Mouse (Mus musculus): ENCODE data around the gene Rtn2. TPM values are rescaled to one million over a fixed set of nuclear protein-coding genes. Genes with fewer than 3 reads are reported as not detected.

The Rtn2 gene
- polyA plus RNA-seq, 1 experiment = 0.29 TPM

DNA sequence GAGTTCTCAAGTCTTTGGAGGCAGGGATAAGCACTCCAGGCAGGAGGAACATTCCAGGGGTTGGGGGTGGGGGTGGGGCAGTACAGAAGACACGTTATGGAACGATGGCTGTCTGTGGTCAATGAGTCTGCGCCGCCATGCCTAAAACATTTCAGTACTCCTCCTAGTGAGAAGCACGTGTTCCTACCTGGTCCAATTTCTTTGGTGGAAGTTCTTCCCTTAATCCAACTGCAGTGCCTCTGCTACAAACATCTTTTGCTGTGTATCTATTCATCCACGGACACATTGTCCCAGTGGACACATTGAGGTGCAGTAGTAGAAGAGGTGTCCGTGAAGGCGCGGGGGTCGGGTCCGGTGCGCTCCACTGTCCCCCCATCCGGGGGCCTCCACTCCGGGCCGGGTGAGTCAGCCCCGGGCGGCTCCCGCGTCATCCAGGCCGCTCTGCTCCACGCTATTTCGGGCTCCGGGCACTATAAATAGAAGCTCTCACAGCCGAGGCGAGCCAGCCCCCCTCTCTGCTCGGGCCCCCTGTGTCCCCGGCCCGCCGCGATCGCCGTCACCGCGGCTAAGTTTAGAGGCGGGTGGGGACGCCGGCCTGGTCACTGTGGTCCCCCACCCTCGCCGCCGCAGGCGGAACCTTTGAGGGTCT lies 59.5 kb downstream of the Rtn2 start:
- H3K36me3 ChIP-seq (ENCODE audit: control insufficient read depth) = no peaks in the 10 kb centered on the region
- H3K9me3 ChIP-seq (ENCODE audit: control insufficient read depth, low read length) = no peaks in the 10 kb centered on the region
- peaks cover 71% of the 10 kb centered on the region for H3K27me3 ChIP-seq (ENCODE audit: control insufficient read depth)
- no peak overlapping the region for H3K4me3 ChIP-seq (replicated peaks)
- peaks cover 29% of the 10 kb centered on the region for H3K4me1 ChIP-seq (ENCODE audit: control insufficient read depth)
- TF ChIP-seq GATA1 (IDR thresholded peaks at IDR 0.05; ENCODE audit: low read length) (no peak), TAL1 (IDR thresholded peaks at IDR 0.05; ENCODE audit: low read length) (no peak)

DNA sequence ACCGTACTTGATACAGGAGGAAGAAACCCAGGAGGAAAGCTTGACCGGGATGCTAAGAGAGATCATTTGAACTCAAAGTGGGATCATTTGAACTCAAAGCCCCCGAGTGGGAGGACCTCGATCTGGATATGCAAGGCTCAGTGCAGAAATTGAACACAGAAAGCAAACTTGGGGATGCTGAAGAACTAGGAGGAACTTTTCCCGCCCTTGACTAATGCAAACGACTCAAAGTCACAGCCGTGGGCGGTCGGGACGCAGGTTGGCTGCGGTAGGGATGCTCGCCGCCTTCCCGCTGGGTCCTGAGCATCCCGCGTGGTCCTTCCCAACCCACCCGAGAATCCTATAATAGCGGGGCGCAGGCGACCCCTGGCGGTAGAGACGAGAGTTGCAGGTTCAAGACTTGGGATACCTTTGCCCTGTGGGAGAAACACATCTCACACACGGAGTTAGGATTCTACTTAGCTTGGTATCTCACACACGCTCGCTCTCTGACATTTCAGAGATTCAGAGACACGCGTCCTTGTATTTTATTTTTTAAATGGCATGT lies 60.1 kb downstream of the Rtn2 start:
- Histone ChIP-seq H3K4me3 (replicated peaks) (no peak overlapping the region), H3K4me1 (ENCODE audit: control insufficient read depth) (peaks cover 29% of the 10 kb centered on the region), H3K36me3 (ENCODE audit: control insufficient read depth) (no peaks in the 10 kb centered on the region), H3K9me3 (ENCODE audit: control insufficient read depth, low read length) (no peaks in the 10 kb centered on the region), H3K27me3 (ENCODE audit: control insufficient read depth) (peaks cover 65% of the 10 kb centered on the region)
- TF ChIP-seq GATA1 (IDR thresholded peaks at IDR 0.05; ENCODE audit: low read length) (no peak), TAL1 (IDR thresholded peaks at IDR 0.05; ENCODE audit: low read length) (no peak)

DNA sequence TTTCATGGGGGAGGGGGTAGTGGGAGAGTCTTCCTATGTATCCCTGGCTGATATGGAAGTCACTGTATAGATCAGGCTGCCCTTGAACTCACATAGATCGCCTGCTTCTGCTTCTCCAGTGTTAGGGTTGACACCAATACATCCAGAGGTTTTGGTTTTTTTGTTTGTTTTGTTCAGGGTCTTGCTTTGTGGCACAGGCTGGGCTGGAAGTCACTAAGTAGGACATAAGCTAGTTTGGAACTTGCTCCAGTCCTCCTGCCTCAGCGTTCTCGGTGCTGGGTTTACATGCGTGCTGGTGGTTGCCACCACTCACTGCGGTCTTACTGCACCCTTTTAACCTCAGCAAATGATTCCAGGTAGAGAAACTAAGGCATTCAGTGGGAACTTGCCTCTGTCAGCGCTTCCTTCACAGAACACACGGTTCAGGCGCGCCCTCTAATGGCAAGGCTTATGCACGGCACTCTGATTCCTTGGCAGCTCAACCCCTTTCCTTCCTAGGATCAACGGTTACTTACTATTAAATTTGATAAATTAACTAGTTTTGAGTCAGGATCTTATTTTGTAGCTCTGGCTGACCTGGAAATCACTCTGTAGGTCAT lies 60.9 kb downstream of the Rtn2 start:
- no peaks in the 10 kb centered on the region for H3K9me3 ChIP-seq (ENCODE audit: control insufficient read depth, low read length)
- H3K4me1 ChIP-seq (ENCODE audit: control insufficient read depth) = peaks cover 29% of the 10 kb centered on the region
- H3K36me3 ChIP-seq (ENCODE audit: control insufficient read depth) = no peaks in the 10 kb centered on the region; the same call in 1 of the 2 replicates
- no peak overlapping the region for H3K4me3 ChIP-seq (replicated peaks)
- peaks cover 59% of the 10 kb centered on the region for H3K27me3 ChIP-seq (ENCODE audit: control insufficient read depth)
- no peak for TF ChIP-seq GATA1 (IDR thresholded peaks at IDR 0.05; ENCODE audit: low read length)
- TF ChIP-seq TAL1 (IDR thresholded peaks at IDR 0.05; ENCODE audit: low read length) = no peak

DNA sequence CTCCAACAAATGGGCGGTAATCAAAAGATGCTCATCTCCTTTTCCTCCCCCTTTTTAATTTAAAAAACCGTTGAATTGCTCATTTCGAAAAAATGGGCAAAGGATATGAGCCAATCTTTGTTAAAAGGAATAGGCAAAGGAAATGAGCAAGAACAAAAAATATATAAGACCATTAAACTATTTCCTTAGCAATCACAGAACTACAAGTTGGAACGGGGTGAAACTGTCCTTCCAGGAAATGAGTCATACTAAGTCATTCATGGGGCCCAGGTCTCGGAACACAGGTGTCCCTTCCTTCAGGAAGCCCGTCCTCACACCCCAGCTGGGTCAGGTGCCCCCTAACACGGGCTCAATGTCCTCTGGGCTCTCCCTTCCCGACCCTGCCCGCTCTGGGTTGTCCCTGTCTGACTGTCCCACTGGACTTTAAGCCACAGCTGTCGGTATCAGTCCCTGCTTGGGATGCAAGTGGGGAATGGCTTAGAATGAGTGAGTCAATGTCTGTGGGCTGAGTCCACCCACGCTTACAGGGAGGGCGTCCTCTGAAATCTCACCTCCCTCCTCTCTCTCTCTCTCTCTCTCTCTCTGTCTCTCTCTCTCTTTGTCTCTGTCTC lies 61.9 kb downstream of the Rtn2 start, which contains the start of gene Ercc1:
TSS of gene Ercc1 (plus strand) at position 542 of the 611 bp plus-strand sequence.
- Histone ChIP-seq H3K4me1 (ENCODE audit: control insufficient read depth) (peaks cover 29% of the 10 kb centered on the region), H3K4me3 (replicated peaks) (peak within 1 kb of the TSS; percentile 67), H3K36me3 (ENCODE audit: control insufficient read depth) (no peaks in the 10 kb centered on the region; the same call in 1 of the 2 replicates), H3K27me3 (ENCODE audit: control insufficient read depth) (peaks cover 53% of the 10 kb centered on the region), H3K9me3 (ENCODE audit: control insufficient read depth, low read length) (no peaks in the 10 kb centered on the region)
- TF ChIP-seq GATA1 (IDR thresholded peaks at IDR 0.05; ENCODE audit: low read length) = no peak
- TF ChIP-seq TAL1 (IDR thresholded peaks at IDR 0.05; ENCODE audit: low read length) = no peak

DNA sequence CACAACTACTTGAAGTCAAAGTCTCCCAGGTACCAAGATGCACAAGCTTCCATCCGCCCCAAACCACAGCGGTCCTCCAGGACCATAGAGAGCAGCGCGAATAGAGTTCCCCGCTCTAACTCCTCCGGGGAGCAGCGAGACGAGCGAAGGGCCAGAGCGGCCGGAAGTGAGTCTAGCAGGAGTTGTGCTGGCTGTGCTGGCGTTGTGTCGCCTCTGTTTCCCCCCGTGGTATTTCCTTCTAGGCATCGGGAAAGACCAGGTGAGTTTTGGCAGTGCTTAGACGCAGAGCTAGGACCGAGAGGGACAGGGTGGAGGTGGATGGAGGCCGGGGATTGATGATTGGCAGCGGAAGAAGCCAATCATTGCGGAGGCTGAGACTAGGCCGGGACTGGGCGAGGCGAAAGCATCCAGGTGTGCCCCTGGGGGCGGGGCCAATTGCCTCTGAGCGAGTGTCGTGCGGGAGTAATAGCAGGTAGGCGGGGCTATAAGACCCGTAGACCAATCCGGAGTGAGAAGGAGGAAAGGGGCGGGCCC lies 62.6 kb downstream of the Rtn2 start:
- H3K27me3 ChIP-seq (ENCODE audit: control insufficient read depth) = peaks cover 47% of the 10 kb centered on the region
- H3K36me3 ChIP-seq (ENCODE audit: control insufficient read depth) = no peaks in the 10 kb centered on the region; the same call in 1 of the 2 replicates
- peak overlapping the region; percentile 67 for H3K4me3 ChIP-seq (replicated peaks)
- TF ChIP-seq TAL1 (IDR thresholded peaks at IDR 0.05; ENCODE audit: low read length) = no peak
- no peak for TF ChIP-seq GATA1 (IDR thresholded peaks at IDR 0.05; ENCODE audit: low read length)
- peaks cover 29% of the 10 kb centered on the region for H3K4me1 ChIP-seq (ENCODE audit: control insufficient read depth)
- no peaks in the 10 kb centered on the region for H3K9me3 ChIP-seq (ENCODE audit: control insufficient read depth, low read length)

Other genes with a start within 250 kb of the Rtn2 start
- gene Rsph6a, start 227.9 kb upstream of the Rtn2 start, polyA plus RNA-seq (2012) = 0.06 TPM in 1 of 2 replicates, not detected in the other
- 8.5 and 10.2 TPM in 2 replicates for gene Dmwd, start 206.4 kb upstream of the Rtn2 start, polyA plus RNA-seq (2012)
- 6.0 TPM in 2 replicates for gene Dmpk, start 198.8 kb upstream of the Rtn2 start, polyA plus RNA-seq (2012)
- gene Six5, start 188.0 kb upstream of the Rtn2 start, polyA plus RNA-seq (2012) = 0.23 and 0.34 TPM in 2 replicates
- 0.05 TPM in 1 of 2 replicates, not detected in the other for gene Gm4969, start 164.3 kb upstream of the Rtn2 start, polyA plus RNA-seq (2012)
- 1.9 TPM in 2 replicates for gene Fbxo46, start 162.8 kb upstream of the Rtn2 start, polyA plus RNA-seq (2012)
- 0.61 and 0.66 TPM in 2 replicates for gene Qpctl, start 133.3 kb upstream of the Rtn2 start, polyA plus RNA-seq (2012)
- 9.5 and 12.3 TPM in 2 replicates for gene Snrpd2, start 132.9 kb upstream of the Rtn2 start, polyA plus RNA-seq (2012)
- gene Gipr, start 116.5 kb upstream of the Rtn2 start, polyA plus RNA-seq (2012) = not detected in 2 replicates
- 0.25 and 0.57 TPM in 2 replicates for gene Eml2, start 106.2 kb upstream of the Rtn2 start, polyA plus RNA-seq (2012)
- not detected in 2 replicates for gene Gpr4, start 70.1 kb upstream of the Rtn2 start, polyA plus RNA-seq (2012)
- gene Opa3, start 54.3 kb upstream of the Rtn2 start, polyA plus RNA-seq (2012) = 2.1 and 2.3 TPM in 2 replicates
- gene Vasp, start 10.8 kb upstream of the Rtn2 start, polyA plus RNA-seq (2012) = 17.7 TPM in 2 replicates
- gene Ppm1n, start 2.6 kb upstream of the Rtn2 start, polyA plus RNA-seq (2012) = not detected in 2 replicates
- 7.8 and 8.8 TPM in 2 replicates for gene Fosb, start 27.4 kb downstream of the Rtn2 start, polyA plus RNA-seq (2012)
- gene Ercc1, start 62.2 kb downstream of the Rtn2 start, polyA plus RNA-seq (2012) = 3.4 and 3.6 TPM in 2 replicates
- 0.70 and 0.83 TPM in 2 replicates for gene Cd3eap, start 76.9 kb downstream of the Rtn2 start, polyA plus RNA-seq (2012)
- gene Ppp1r13l, start 77.1 kb downstream of the Rtn2 start, polyA plus RNA-seq (2012) = 0.96 and 1.0 TPM in 2 replicates
- 1.4 and 1.6 TPM in 2 replicates for gene Ercc2, start 99.4 kb downstream of the Rtn2 start, polyA plus RNA-seq (2012)
- not detected in 2 replicates for gene Klc3, start 121.5 kb downstream of the Rtn2 start, polyA plus RNA-seq (2012)
- gene Ckm, start 122.2 kb downstream of the Rtn2 start, polyA plus RNA-seq (2012) = not detected in 2 replicates
- 0.45 and 0.52 TPM in 2 replicates for gene Mark4, start 176.2 kb downstream of the Rtn2 start, polyA plus RNA-seq (2012)
- gene Exoc3l2, start 180.7 kb downstream of the Rtn2 start, polyA plus RNA-seq (2012) = 0.01 and 0.04 TPM in 2 replicates
- gene Bloc1s3, start 225.7 kb downstream of the Rtn2 start, polyA plus RNA-seq (2012) = 0.46 and 0.49 TPM in 2 replicates
- 10.9 and 13.1 TPM in 2 replicates for gene Trappc6a, start 225.8 kb downstream of the Rtn2 start, polyA plus RNA-seq (2012)
- 0.02 TPM in 1 of 2 replicates, not detected in the other for gene Nkpd1, start 235.2 kb downstream of the Rtn2 start, polyA plus RNA-seq (2012)

Measured in erythroblast, embryonic 14.5 days (primary cell).